Mouse (Mus musculus): ENCODE data around the gene Sh3gl2.

The Sh3gl2 gene

GRCm38 (mm10) chr4:85205071-85205635, at the start of gene Sh3gl2:
Sh3gl2 (plus strand) TSS chr4:85205126.
- DNase-seq (ENCODE audit: extremely low read depth, low read depth): no peak

- no peak for DNase-seq (ENCODE audit: extremely low read depth, low read depth)
These were observed 43.8 kb upstream of the Sh3gl2 start for GRCm38 (mm10) chr4:85161156-85161555.

- no peak for DNase-seq (ENCODE audit: extremely low read depth, low read depth)
These were observed 42.2 kb upstream of the Sh3gl2 start for GRCm38 (mm10) chr4:85162468-85163312.

- no peak for DNase-seq (ENCODE audit: extremely low read depth, low read depth)
These were observed 41.7 kb upstream of the Sh3gl2 start for GRCm38 (mm10) chr4:85163313-85163615.

GRCm38 (mm10) chr4:85168001-85168400, 36.9 kb upstream of the Sh3gl2 start:
- DNase-seq (ENCODE audit: extremely low read depth, low read depth): no peak

GRCm38 (mm10) chr4:85175466-85175865, 29.5 kb upstream of the Sh3gl2 start:
- DNase-seq (ENCODE audit: extremely low read depth, low read depth): no peak

- no peak for DNase-seq (ENCODE audit: extremely low read depth, low read depth)
These were observed 26.4 kb upstream of the Sh3gl2 start for GRCm38 (mm10) chr4:85178394-85179051.

- no peak for DNase-seq (ENCODE audit: extremely low read depth, low read depth)
These were observed 18.9 kb upstream of the Sh3gl2 start for GRCm38 (mm10) chr4:85186011-85186410.

- no peak for DNase-seq (ENCODE audit: extremely low read depth, low read depth)
These were observed 8.7 kb upstream of the Sh3gl2 start for GRCm38 (mm10) chr4:85196201-85196600.

GRCm38 (mm10) chr4:85198431-85198830, 6.5 kb upstream of the Sh3gl2 start:
- no peak for DNase-seq (ENCODE audit: extremely low read depth, low read depth)

- no peak for DNase-seq (ENCODE audit: extremely low read depth, low read depth)
These were observed 2.3 kb upstream of the Sh3gl2 start for GRCm38 (mm10) chr4:85202582-85202981.

- DNase-seq (ENCODE audit: extremely low read depth, low read depth): no peak
These were observed 798 bp downstream of the Sh3gl2 start for GRCm38 (mm10) chr4:85205636-85206211.

- DNase-seq (ENCODE audit: extremely low read depth, low read depth): no peak
These were observed 1.9 kb downstream of the Sh3gl2 start for GRCm38 (mm10) chr4:85206675-85207400.

- DNase-seq (ENCODE audit: extremely low read depth, low read depth): no peak
These were observed 2.6 kb downstream of the Sh3gl2 start for GRCm38 (mm10) chr4:85207515-85207914.

- DNase-seq (ENCODE audit: extremely low read depth, low read depth): no peak
These were observed 3.6 kb downstream of the Sh3gl2 start for GRCm38 (mm10) chr4:85208531-85208930.

GRCm38 (mm10) chr4:85210953-85211352, 6.0 kb downstream of the Sh3gl2 start:
- DNase-seq (ENCODE audit: extremely low read depth, low read depth): no peak

GRCm38 (mm10) chr4:85217003-85217402, 12.1 kb downstream of the Sh3gl2 start:
- no peak for DNase-seq (ENCODE audit: extremely low read depth, low read depth)

GRCm38 (mm10) chr4:85222716-85223115, 17.8 kb downstream of the Sh3gl2 start:
- no peak for DNase-seq (ENCODE audit: extremely low read depth, low read depth)

GRCm38 (mm10) chr4:85226731-85227130, 21.8 kb downstream of the Sh3gl2 start:
- DNase-seq (ENCODE audit: extremely low read depth, low read depth): no peak

- no peak for DNase-seq (ENCODE audit: extremely low read depth, low read depth)
These were observed 23.0 kb downstream of the Sh3gl2 start for GRCm38 (mm10) chr4:85227664-85228588.

- DNase-seq (ENCODE audit: extremely low read depth, low read depth): no peak
These were observed 23.6 kb downstream of the Sh3gl2 start for GRCm38 (mm10) chr4:85228589-85228948.

All from MEL-GATA-1-ER (cell line).